Mouse (Mus musculus): ENCODE data around the gene Etv2. TPM values are rescaled to one million over a fixed set of nuclear protein-coding genes. Genes with fewer than 3 reads are reported as not detected.

The Etv2 gene
- polyA plus RNA-seq, 1 experiment from 2014 or later, result 1.4 TPM

GRCm38 (mm10) chr7:30613529-30614112 is 22.0 kb downstream of the Etv2 start:
- H3K36me3 ChIP-seq, result peaks cover 29% of the 10 kb centered on the region
- 21% methylated on average over 14 of the region's 14 CpGs for WGBS
- no peaks in the 10 kb centered on the region for H3K9me3 ChIP-seq (replicated peaks)
- no peak for ATAC-seq (ENCODE audit: insufficient number of reproducible peaks, low FRiP score)
- no peaks in the 10 kb centered on the region for H3K27me3 ChIP-seq (replicated peaks)
- no peak overlapping the region for H3K4me3 ChIP-seq
- peaks cover 9% of the 10 kb centered on the region for H3K4me1 ChIP-seq (replicated peaks)
- H3K27ac ChIP-seq (ENCODE audit: poor library complexity, severe bottlenecking), result no peak overlapping the region
- no peak overlapping the region for H3K9ac ChIP-seq
- H3K4me2 ChIP-seq, result no peak overlapping the region

GRCm38 (mm10) chr7:30612654-30613402 is 22.8 kb downstream of the Etv2 start, which contains the start of gene Upk1a:
Upk1a (minus strand) TSS chr7:30612847.
- ATAC-seq (ENCODE audit: insufficient number of reproducible peaks, low FRiP score), result no peak
- no peaks in the 10 kb centered on the region for H3K27me3 ChIP-seq (replicated peaks)
- peaks cover 9% of the 10 kb centered on the region for H3K4me1 ChIP-seq (replicated peaks)
- H3K9ac ChIP-seq, result no peak within 1 kb of the TSS
- no peaks in the 10 kb centered on the region for H3K9me3 ChIP-seq (replicated peaks)
- H3K36me3 ChIP-seq, result peaks cover 21% of the 10 kb centered on the region
- 71% methylated on average over 8 of the region's 8 CpGs for WGBS
- H3K4me2 ChIP-seq, result no peak within 1 kb of the TSS
- no peak within 1 kb of the TSS for H3K27ac ChIP-seq (ENCODE audit: poor library complexity, severe bottlenecking)
- no peak within 1 kb of the TSS for H3K4me3 ChIP-seq

GRCm38 (mm10) chr7:30610043-30610442 is 25.6 kb downstream of the Etv2 start:
- Histone ChIP-seq H3K36me3 (no peaks in the 10 kb centered on the region), H3K4me2 (no peak overlapping the region), H3K4me1 (replicated peaks) (peaks cover 9% of the 10 kb centered on the region), H3K27me3 (replicated peaks) (no peaks in the 10 kb centered on the region), H3K27ac (ENCODE audit: poor library complexity, severe bottlenecking) (no peak overlapping the region), H3K9me3 (replicated peaks) (no peaks in the 10 kb centered on the region), H3K9ac (no peak overlapping the region; the same call in 1 of the 2 replicates), H3K4me3 (no peak overlapping the region)
- 33% methylated on average over 7 of the region's 7 CpGs for WGBS
- 0 out of 2 replicates have a peak, but pooled peaks have one; percentile 20 for ATAC-seq (ENCODE audit: insufficient number of reproducible peaks, low FRiP score)

GRCm38 (mm10) chr7:30608476-30608875 is 27.2 kb downstream of the Etv2 start:
- Histone ChIP-seq H3K9ac (no peak overlapping the region), H3K27ac (ENCODE audit: poor library complexity, severe bottlenecking) (no peak overlapping the region), H3K27me3 (replicated peaks) (no peaks in the 10 kb centered on the region), H3K4me3 (no peak overlapping the region), H3K36me3 (no peaks in the 10 kb centered on the region), H3K9me3 (replicated peaks) (no peaks in the 10 kb centered on the region), H3K4me2 (no peak overlapping the region), H3K4me1 (replicated peaks) (peaks cover 9% of the 10 kb centered on the region)
- 53% methylated on average over 16 of the region's 16 CpGs for WGBS
- no peak for ATAC-seq (ENCODE audit: insufficient number of reproducible peaks, low FRiP score)

- H3K4me1 ChIP-seq (replicated peaks), result peaks cover 10% of the 10 kb centered on the region
- H3K4me2 ChIP-seq, result no peak overlapping the region
- H3K27me3 ChIP-seq (replicated peaks), result no peaks in the 10 kb centered on the region
- no peak overlapping the region for H3K9ac ChIP-seq
- WGBS, result 26% methylated on average over 8 of the region's 8 CpGs
- H3K36me3 ChIP-seq, result no peaks in the 10 kb centered on the region
- no peak overlapping the region for H3K4me3 ChIP-seq
- no peak overlapping the region for H3K27ac ChIP-seq (ENCODE audit: poor library complexity, severe bottlenecking)
- ATAC-seq (ENCODE audit: insufficient number of reproducible peaks, low FRiP score), result no peak
- H3K9me3 ChIP-seq (replicated peaks), result no peaks in the 10 kb centered on the region
Measured at GRCm38 (mm10) chr7:30607706-30608309, 27.8 kb downstream of the Etv2 start.

- Histone ChIP-seq H3K4me3 (no peak overlapping the region), H3K27ac (ENCODE audit: poor library complexity, severe bottlenecking) (no peak overlapping the region), H3K36me3 (no peaks in the 10 kb centered on the region), H3K9ac (no peak overlapping the region), H3K27me3 (replicated peaks) (no peaks in the 10 kb centered on the region), H3K4me2 (no peak overlapping the region), H3K4me1 (replicated peaks) (peaks cover 12% of the 10 kb centered on the region), H3K9me3 (replicated peaks) (no peaks in the 10 kb centered on the region)
- WGBS, result 87% methylated on average over 8 of the region's 8 CpGs
- ATAC-seq (ENCODE audit: insufficient number of reproducible peaks, low FRiP score), result no peak
Measured at GRCm38 (mm10) chr7:30604944-30605343, 30.7 kb downstream of the Etv2 start.

GRCm38 (mm10) chr7:30604424-30604823 is 31.2 kb downstream of the Etv2 start:
- WGBS, result 61% methylated on average over 8 of the region's 8 CpGs
- no peak overlapping the region for H3K9ac ChIP-seq

GRCm38 (mm10) chr7:30602583-30602982 is 33.1 kb downstream of the Etv2 start:
- ATAC-seq (ENCODE audit: insufficient number of reproducible peaks, low FRiP score), result no peak
- Histone ChIP-seq H3K4me3 (no peak overlapping the region), H3K9ac (no peak overlapping the region), H3K36me3 (no peaks in the 10 kb centered on the region), H3K4me2 (no peak overlapping the region), H3K9me3 (replicated peaks) (no peaks in the 10 kb centered on the region), H3K27me3 (replicated peaks) (no peaks in the 10 kb centered on the region), H3K27ac (ENCODE audit: poor library complexity, severe bottlenecking) (no peak overlapping the region), H3K4me1 (replicated peaks) (peaks cover 14% of the 10 kb centered on the region)
- WGBS, result 23% methylated on average over 3 of the region's 3 CpGs

More at GRCm38 (mm10) chr7:30604424-30604823, 31.2 kb downstream of the Etv2 start:
- no peaks in the 10 kb centered on the region for H3K27me3 ChIP-seq (replicated peaks)
- no peaks in the 10 kb centered on the region for H3K9me3 ChIP-seq (replicated peaks)
- peaks cover 14% of the 10 kb centered on the region for H3K4me1 ChIP-seq (replicated peaks)
- H3K4me3 ChIP-seq, result no peak overlapping the region
- H3K4me2 ChIP-seq, result no peak overlapping the region
- no peak for ATAC-seq (ENCODE audit: insufficient number of reproducible peaks, low FRiP score)
- no peak overlapping the region for H3K27ac ChIP-seq (ENCODE audit: poor library complexity, severe bottlenecking)
- no peaks in the 10 kb centered on the region for H3K36me3 ChIP-seq

- no peak overlapping the region for H3K9ac ChIP-seq
- WGBS, result 68% methylated on average over 7 of the region's 7 CpGs
- no peaks in the 10 kb centered on the region for H3K36me3 ChIP-seq
- no peaks in the 10 kb centered on the region for H3K27me3 ChIP-seq (replicated peaks)
- peak overlapping the region; percentile 42; the same call in 1 of the 2 replicates for H3K4me2 ChIP-seq
- no peaks in the 10 kb centered on the region for H3K9me3 ChIP-seq (replicated peaks)
- no peak overlapping the region for H3K4me3 ChIP-seq
- ATAC-seq (ENCODE audit: insufficient number of reproducible peaks, low FRiP score), result peak; percentile 24; the same call in 1 of the 2 replicates
- peaks cover 14% of the 10 kb centered on the region for H3K4me1 ChIP-seq (replicated peaks)
- no peak overlapping the region for H3K27ac ChIP-seq (ENCODE audit: poor library complexity, severe bottlenecking)
Measured at GRCm38 (mm10) chr7:30600651-30601050, 35.0 kb downstream of the Etv2 start.

GRCm38 (mm10) chr7:30599933-30600353 is 35.7 kb downstream of the Etv2 start:
- Histone ChIP-seq H3K9me3 (replicated peaks) (no peaks in the 10 kb centered on the region), H3K4me3 (no peak overlapping the region), H3K4me2 (peak overlapping the region; percentile 42), H3K27ac (ENCODE audit: poor library complexity, severe bottlenecking) (no peak overlapping the region), H3K9ac (no peak overlapping the region), H3K27me3 (replicated peaks) (0 out of 2 replicates have a peak, but pooled peaks cover 3% of the 10 kb centered on the region), H3K36me3 (no peaks in the 10 kb centered on the region), H3K4me1 (replicated peaks) (peaks cover 14% of the 10 kb centered on the region)
- 1% methylated on average over 16 of the region's 16 CpGs for WGBS
- ATAC-seq (ENCODE audit: insufficient number of reproducible peaks, low FRiP score), result peak; percentile 95

- WGBS, result 90% methylated on average over 12 of the region's 12 CpGs
- ATAC-seq (ENCODE audit: insufficient number of reproducible peaks, low FRiP score), result no peak
- Histone ChIP-seq H3K4me1 (replicated peaks) (peaks cover 14% of the 10 kb centered on the region), H3K27me3 (replicated peaks) (0 out of 2 replicates have a peak, but pooled peaks cover 13% of the 10 kb centered on the region), H3K36me3 (no peaks in the 10 kb centered on the region), H3K27ac (ENCODE audit: poor library complexity, severe bottlenecking) (no peak within 1 kb of the TSS), H3K9ac (no peak within 1 kb of the TSS), H3K9me3 (replicated peaks) (no peaks in the 10 kb centered on the region), H3K4me3 (no peak within 1 kb of the TSS), H3K4me2 (peak within 1 kb of the TSS; percentile 36; the same call in 1 of the 2 replicates)
Measured at GRCm38 (mm10) chr7:30598786-30599185, 36.9 kb downstream of the Etv2 start, which contains the start of gene Zbtb32. Zbtb32 (minus strand) TSS chr7:30598909.
